Mouse (Mus musculus): ENCODE measurements at regions not wholly inside any gene's neighbourhood (a gene's known extent, or its start where the extent isn't known, plus 50 kb on each side); places are given as distances from the start of the nearest gene placed in this dataset.

DNA sequence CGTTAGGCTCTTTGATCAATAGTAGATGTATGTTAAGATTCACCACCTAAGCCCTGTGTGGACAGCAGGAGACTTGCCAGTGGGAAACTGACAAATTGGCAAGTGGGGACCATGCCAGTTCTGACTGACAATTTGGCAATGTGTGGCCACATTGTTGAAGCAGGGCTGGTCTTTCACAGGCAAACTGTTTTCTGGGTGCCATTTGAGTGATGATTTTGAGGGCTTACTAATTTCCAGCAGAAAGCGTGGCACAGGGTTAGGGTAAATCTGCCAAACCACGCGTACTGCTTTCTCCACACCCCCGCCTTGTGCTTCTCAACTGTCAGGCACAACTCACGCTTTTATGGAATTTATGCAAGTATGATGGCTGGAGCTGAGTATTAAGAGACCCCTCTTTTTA is 91.2 kb upstream of the Trpm3 start:
- TF ChIP-seq POLR2A (IDR thresholded peaks at IDR 0.05; ENCODE audit: insufficient read depth, low read length) (no peak), CTCF (IDR thresholded peaks at IDR 0.05; ENCODE audit: low read depth, low read length) (no peak)

Measured in ES-Bruce4 (cell line).